Mouse (Mus musculus) embryonic facial prominence, embryonic 13.5 days (tissue): ENCODE data around the gene Nedd9. TPM values are rescaled to one million over a fixed set of nuclear protein-coding genes. Genes with fewer than 3 reads are reported as not detected.

Experiments
- ATAC-seq: fragments of 200-750 bp; cut with Nextera tagmentation; 2 replicates; pipeline ENCODE4 v1.8.0; 2017; ENCODE audit warnings: low read depth; ENCODE audit not compliant: insufficient number of reproducible peaks, insufficient read depth, low FRiP score, low TSS enrichment
- H3K27ac ChIP-seq: fragments of 300-500 bp; sonication (generic); 2 replicates; pipeline ENCODE4 v1.5.1; 2015; ENCODE audit warnings: moderate library complexity, mild to moderate bottlenecking, inconsistent platforms
- H3K27me3 ChIP-seq: fragments of 300-500 bp; sonication (generic); 2 replicates; pipeline ENCODE4 v1.6.1; 2015; ENCODE audit warnings: mild to moderate bottlenecking, inconsistent platforms
- H3K36me3 ChIP-seq: fragments of 300-500 bp; sonication (generic); 2 replicates; pipeline ENCODE4 v1.6.1; 2015; ENCODE audit warnings: mild to moderate bottlenecking, inconsistent platforms
- H3K4me1 ChIP-seq: fragments of 300-500 bp; sonication (generic); 2 replicates; pipeline ENCODE4 v1.6.1; 2015; ENCODE audit warnings: inconsistent platforms
- H3K4me2 ChIP-seq: fragments of 300-500 bp; sonication (generic); 2 replicates; pipeline ENCODE4 v1.6.1; 2015; ENCODE audit warnings: moderate library complexity, mild to moderate bottlenecking, inconsistent platforms
- H3K4me3 ChIP-seq: fragments of 300-500 bp; sonication (generic); 2 replicates; pipeline ENCODE4 v1.5.1; 2015; ENCODE audit warnings: mild to moderate bottlenecking, inconsistent platforms
- H3K9ac ChIP-seq: fragments of 300-500 bp; sonication (generic); 2 replicates; pipeline ENCODE4 v1.6.1; 2015; ENCODE audit warnings: mild to moderate bottlenecking, inconsistent platforms
- H3K9me3 ChIP-seq: fragments of 300-500 bp; sonication (generic); 2 replicates; pipeline ENCODE4 v1.6.1; 2016; ENCODE audit warnings: inconsistent platforms
- WGBS: fragments of 180-500 bp; shearing (Covaris S2); methylation state at CpG from one replicate; pipeline ENCODE4 v1.1.7; 2015; ENCODE audit warnings: mixed read lengths; 5-methylcytosine and 5-hydroxymethylcytosine counted together
- polyA plus RNA-seq: library from polyadenylated mRNA; unstranded; fragments of >200 nt; fragmentation: Nextera tagmentation; extraction: Ambion mirVana; gene quantifications from 2 replicates; pipeline ENCODE4 v1.2.1, GENCODE M21; 2015

Gene Nedd9
- polyA plus RNA-seq, 1 experiment from 2014 or later = 23.2 TPM

GRCm38 (mm10) chr13:41302716-41303115 is 184.4 kb downstream of the Nedd9 start:
- 56% methylated on average over 10 of the region's 10 CpGs for WGBS
- Histone ChIP-seq H3K4me3 (no peak overlapping the region), H3K4me2 (no peak overlapping the region), H3K4me1 (no peaks in the 10 kb centered on the region; the same call in 1 of the 2 replicates), H3K27ac (no peak overlapping the region), H3K36me3 (no peaks in the 10 kb centered on the region), H3K9me3 (no peaks in the 10 kb centered on the region), H3K9ac (no peak overlapping the region), H3K27me3 (no peaks in the 10 kb centered on the region)
- no peak for ATAC-seq

GRCm38 (mm10) chr13:41300037-41300436 is 187.1 kb downstream of the Nedd9 start:
- Histone ChIP-seq H3K27ac (no peak overlapping the region), H3K27me3 (no peaks in the 10 kb centered on the region), H3K4me3 (no peak overlapping the region), H3K9ac (no peak overlapping the region), H3K36me3 (no peaks in the 10 kb centered on the region), H3K4me2 (no peak overlapping the region), H3K4me1 (peaks cover 12% of the 10 kb centered on the region), H3K9me3 (no peaks in the 10 kb centered on the region)
- no peak for ATAC-seq
- WGBS = 48% methylated on average over 4 of the region's 4 CpGs

GRCm38 (mm10) chr13:41298996-41299395 is 188.2 kb downstream of the Nedd9 start:
- no peak for ATAC-seq
- no peak overlapping the region for H3K9ac ChIP-seq
- no peak overlapping the region for H3K27ac ChIP-seq
- 19% methylated on average over 5 of the region's 5 CpGs for WGBS
- H3K9me3 ChIP-seq = no peaks in the 10 kb centered on the region
- H3K4me3 ChIP-seq = no peak overlapping the region
- H3K27me3 ChIP-seq = no peaks in the 10 kb centered on the region
- H3K36me3 ChIP-seq = no peaks in the 10 kb centered on the region
- no peak overlapping the region for H3K4me2 ChIP-seq
- H3K4me1 ChIP-seq = peaks cover 12% of the 10 kb centered on the region

DNA sequence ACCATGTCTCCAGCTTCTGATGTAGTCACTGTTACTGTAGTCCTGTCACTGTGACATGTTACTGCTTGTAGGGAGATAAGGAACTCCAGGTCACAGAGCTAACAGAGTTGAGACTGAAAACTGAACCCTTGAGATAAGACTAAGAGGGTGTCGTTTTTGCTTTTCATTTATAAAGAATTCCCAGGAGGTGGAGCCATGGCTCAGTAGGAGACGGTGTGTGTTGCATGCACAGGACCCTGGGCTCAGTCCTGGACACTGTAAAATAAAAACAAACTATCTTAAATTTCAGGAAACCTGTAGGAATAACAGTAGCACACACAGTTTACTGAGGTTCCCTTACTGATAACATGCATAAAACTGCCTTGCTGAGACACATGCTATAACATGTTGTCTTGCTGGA is 188.6 kb downstream of the Nedd9 start:
- Histone ChIP-seq H3K36me3 (no peaks in the 10 kb centered on the region), H3K9me3 (no peaks in the 10 kb centered on the region), H3K4me2 (no peak overlapping the region), H3K4me3 (no peak overlapping the region), H3K9ac (no peak overlapping the region), H3K4me1 (peaks cover 12% of the 10 kb centered on the region), H3K27me3 (no peaks in the 10 kb centered on the region), H3K27ac (no peak overlapping the region)
- no peak for ATAC-seq
- WGBS = 16% methylated on average over 2 of the region's 2 CpGs

DNA sequence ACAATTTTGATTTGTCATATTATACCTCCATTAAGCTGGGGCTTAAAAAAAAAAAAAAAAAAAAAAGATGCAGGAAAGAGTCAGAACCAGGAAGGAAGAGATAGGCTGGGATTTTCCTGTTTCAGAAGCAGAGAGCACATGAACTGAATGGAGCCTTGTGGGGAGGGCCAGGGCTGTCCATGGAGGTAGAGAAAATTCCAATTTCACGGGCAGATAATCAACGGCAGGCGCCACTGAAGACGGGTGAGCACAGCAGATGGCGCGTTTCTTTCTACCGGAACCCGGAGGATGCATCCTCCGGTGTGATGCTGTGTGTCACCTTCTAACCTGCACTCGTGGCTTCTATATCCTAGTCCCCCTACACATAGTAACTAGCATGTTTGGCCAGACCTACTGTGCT is 190.8 kb downstream of the Nedd9 start:
- Histone ChIP-seq H3K27me3 (no peaks in the 10 kb centered on the region), H3K9me3 (no peaks in the 10 kb centered on the region), H3K4me2 (peak overlapping the region; percentile 29), H3K36me3 (no peaks in the 10 kb centered on the region), H3K4me1 (peaks cover 12% of the 10 kb centered on the region), H3K27ac (no peak overlapping the region), H3K4me3 (no peak overlapping the region), H3K9ac (no peak overlapping the region)
- no peak for ATAC-seq
- WGBS = 33% methylated on average over 10 of the region's 10 CpGs

- no peaks in the 10 kb centered on the region for H3K36me3 ChIP-seq
- no peak overlapping the region for H3K9ac ChIP-seq
- H3K9me3 ChIP-seq = no peaks in the 10 kb centered on the region
- H3K4me2 ChIP-seq = peak overlapping the region; percentile 29
- ATAC-seq = no peak
- H3K27ac ChIP-seq = no peak overlapping the region
- no peaks in the 10 kb centered on the region for H3K27me3 ChIP-seq
- peaks cover 12% of the 10 kb centered on the region for H3K4me1 ChIP-seq
- H3K4me3 ChIP-seq = no peak overlapping the region
- 45% methylated on average over 6 of the region's 6 CpGs for WGBS
Measured at GRCm38 (mm10) chr13:41295886-41296285, 191.3 kb downstream of the Nedd9 start.

- Histone ChIP-seq H3K9ac (no peak overlapping the region), H3K4me3 (no peak overlapping the region), H3K4me1 (peaks cover 12% of the 10 kb centered on the region), H3K27ac (no peak overlapping the region), H3K9me3 (no peaks in the 10 kb centered on the region), H3K4me2 (no peak overlapping the region), H3K27me3 (no peaks in the 10 kb centered on the region), H3K36me3 (no peaks in the 10 kb centered on the region)
- ATAC-seq = no peak
- 54% methylated on average over 5 of the region's 5 CpGs for WGBS
Measured at GRCm38 (mm10) chr13:41293595-41293994, 193.6 kb downstream of the Nedd9 start.

- H3K4me3 ChIP-seq = no peak overlapping the region
- no peaks in the 10 kb centered on the region for H3K9me3 ChIP-seq
- WGBS = 72% methylated on average over 4 of the region's 4 CpGs
- no peaks in the 10 kb centered on the region for H3K27me3 ChIP-seq
- no peak overlapping the region for H3K9ac ChIP-seq
- no peak for ATAC-seq
- no peak overlapping the region for H3K27ac ChIP-seq
- no peak overlapping the region for H3K4me2 ChIP-seq
- peaks cover 10% of the 10 kb centered on the region for H3K4me1 ChIP-seq
- H3K36me3 ChIP-seq = no peaks in the 10 kb centered on the region
Measured at GRCm38 (mm10) chr13:41291466-41291974, 195.6 kb downstream of the Nedd9 start.

GRCm38 (mm10) chr13:41286285-41286684 is 200.9 kb downstream of the Nedd9 start:
- Histone ChIP-seq H3K4me2 (no peak overlapping the region), H3K36me3 (no peaks in the 10 kb centered on the region), H3K9ac (no peak overlapping the region), H3K9me3 (no peaks in the 10 kb centered on the region), H3K27me3 (no peaks in the 10 kb centered on the region), H3K27ac (no peak overlapping the region), H3K4me3 (no peak overlapping the region), H3K4me1 (no peaks in the 10 kb centered on the region)
- ATAC-seq = no peak
- WGBS = 60% methylated on average over 3 of the region's 3 CpGs

DNA sequence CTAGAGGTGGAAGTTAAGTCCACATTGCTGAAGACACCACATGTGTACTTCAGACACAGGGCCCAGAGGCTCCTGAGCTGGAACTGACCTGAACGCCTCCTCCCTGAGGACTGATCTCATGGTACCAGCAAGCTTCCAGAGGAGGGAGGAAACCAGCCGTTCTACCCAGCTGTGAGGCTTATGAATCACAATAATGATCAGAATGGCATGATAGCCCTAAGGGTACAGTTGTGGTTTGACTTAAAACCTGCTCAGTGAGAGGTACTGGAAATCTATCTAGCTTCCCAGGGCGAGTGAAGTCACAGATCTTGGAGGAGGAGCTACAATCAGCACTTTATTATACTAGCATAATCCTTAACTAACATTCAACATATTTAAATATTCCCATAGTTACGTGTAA is 201.7 kb downstream of the Nedd9 start:
- H3K36me3 ChIP-seq = no peaks in the 10 kb centered on the region
- no peak overlapping the region for H3K27ac ChIP-seq
- no peak overlapping the region for H3K4me2 ChIP-seq
- no peaks in the 10 kb centered on the region for H3K4me1 ChIP-seq
- H3K27me3 ChIP-seq = no peaks in the 10 kb centered on the region
- H3K4me3 ChIP-seq = no peak overlapping the region
- H3K9ac ChIP-seq = no peak overlapping the region
- ATAC-seq = no peak
- no peaks in the 10 kb centered on the region for H3K9me3 ChIP-seq
- 62% methylated on average over 4 of the region's 4 CpGs for WGBS

DNA sequence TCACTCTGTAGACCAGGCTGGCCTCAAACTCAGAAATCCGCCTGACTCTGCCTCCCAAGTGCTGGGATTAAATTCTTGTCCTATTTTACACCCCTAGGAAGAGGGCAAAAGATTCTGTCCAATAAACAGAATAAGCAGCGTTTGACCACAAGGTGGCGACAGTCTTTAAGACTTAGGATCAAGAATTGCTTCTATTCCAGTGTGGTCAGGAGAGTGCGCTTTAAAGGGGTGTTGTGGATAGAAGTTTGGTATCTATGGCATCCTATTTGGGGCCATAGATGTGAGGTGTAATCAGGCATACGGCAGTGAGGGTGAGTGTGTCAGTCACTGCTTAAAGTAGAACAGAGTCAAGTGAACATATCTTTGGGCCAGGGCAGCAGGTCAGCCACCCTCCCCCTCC is 203.9 kb downstream of the Nedd9 start:
- no peak for ATAC-seq
- WGBS = 25% methylated on average over 5 of the region's 5 CpGs

GRCm38 (mm10) chr13:41280696-41281095 is 206.5 kb downstream of the Nedd9 start:
- Histone ChIP-seq H3K4me1 (no peaks in the 10 kb centered on the region), H3K36me3 (no peaks in the 10 kb centered on the region), H3K27ac (no peak overlapping the region), H3K9me3 (no peaks in the 10 kb centered on the region; the same call in 1 of the 2 replicates), H3K9ac (no peak overlapping the region), H3K27me3 (no peaks in the 10 kb centered on the region), H3K4me2 (no peak overlapping the region), H3K4me3 (no peak overlapping the region)
- WGBS = 67% methylated on average over 5 of the region's 5 CpGs
- no peak for ATAC-seq

More for the DNA sequence above, 203.9 kb downstream of the Nedd9 start:
- no peak overlapping the region for H3K27ac ChIP-seq
- no peaks in the 10 kb centered on the region for H3K9me3 ChIP-seq
- H3K4me3 ChIP-seq = no peak overlapping the region
- no peaks in the 10 kb centered on the region for H3K4me1 ChIP-seq
- H3K27me3 ChIP-seq = no peaks in the 10 kb centered on the region
- no peak overlapping the region for H3K4me2 ChIP-seq
- no peak overlapping the region for H3K9ac ChIP-seq
- H3K36me3 ChIP-seq = no peaks in the 10 kb centered on the region
